Mouse (Mus musculus): Measurements from ENCODE around the gene Asf1b.

Asf1b gene

DNA sequence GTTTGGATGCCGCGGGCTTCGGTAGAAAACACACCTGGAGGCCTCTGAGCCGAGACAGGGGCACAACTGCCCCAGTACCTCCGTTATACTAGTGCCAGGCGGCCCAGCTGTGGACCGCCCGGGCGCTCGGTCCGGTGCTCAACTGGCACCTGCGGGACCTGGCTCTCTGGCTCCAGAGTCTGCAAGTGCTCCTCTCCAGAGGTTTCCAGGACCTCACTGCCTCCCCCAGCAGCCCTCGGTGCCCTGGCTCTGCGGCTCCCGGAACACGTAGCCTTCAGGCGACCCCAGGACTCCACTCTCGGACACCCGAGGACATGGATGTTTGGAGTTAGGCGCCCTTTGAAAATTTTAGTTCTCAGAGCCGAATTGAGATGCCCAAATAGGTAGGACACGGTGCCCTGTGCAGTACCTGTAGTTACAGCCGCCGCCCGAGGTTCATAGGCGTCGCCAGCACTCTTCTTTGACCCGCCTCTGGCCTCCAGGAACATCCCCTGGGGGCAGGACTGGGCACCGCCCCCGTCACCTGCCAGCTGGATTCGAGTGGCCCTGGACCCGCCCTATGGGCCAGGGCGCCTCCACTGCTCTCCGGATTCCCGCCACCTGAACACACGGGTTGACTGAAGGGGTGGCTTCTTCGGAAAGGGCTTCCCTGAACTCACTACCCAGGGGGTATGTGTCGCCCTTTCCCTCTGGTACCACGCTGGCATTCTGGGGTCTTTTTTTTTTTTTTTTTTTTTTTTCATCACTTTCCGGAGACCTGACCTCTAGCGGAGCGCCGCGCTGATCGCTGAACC is 56.6 kb downstream of the Asf1b start, which contains the start of gene 2210011C24Rik:
TSS of gene 2210011C24Rik (minus strand) at position 467 of the 794 bp plus-strand sequence.
- in situ Hi-C loops (cut with MboI; ENCODE audit: unreplicated experiment in 2 of 2), result no loop called here

GRCm38 (mm10) chr8:84012499-84013165 is 57.3 kb downstream of the Asf1b start:
- in situ Hi-C loops (cut with MboI; ENCODE audit: unreplicated experiment in 2 of 2), result no loop called here

GRCm38 (mm10) chr8:84015833-84016232 is 60.5 kb downstream of the Asf1b start:
- in situ Hi-C loops (cut with MboI; ENCODE audit: unreplicated experiment in 2 of 2), result no loop called here

DNA sequence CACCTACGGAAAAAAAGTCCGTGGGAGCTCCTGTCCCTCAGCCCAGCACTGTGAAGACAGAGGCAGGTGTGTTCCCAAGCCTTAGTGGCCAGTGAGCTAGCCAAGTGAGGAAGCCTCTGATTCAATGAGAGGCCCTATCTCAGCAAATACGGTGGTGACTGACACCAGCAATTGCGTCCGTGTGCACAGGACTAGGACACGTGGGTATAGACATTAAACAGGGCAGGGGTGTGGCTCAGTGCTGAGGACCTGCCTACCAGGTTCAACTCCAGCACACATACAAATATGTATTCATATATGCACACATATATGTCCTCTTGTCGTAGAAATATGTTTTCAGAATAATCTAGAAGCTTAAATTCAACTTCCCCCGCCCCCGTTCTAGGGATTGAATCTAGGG is 64.4 kb downstream of the Asf1b start:
- in situ Hi-C loops (cut with MboI; ENCODE audit: unreplicated experiment in 2 of 2), result no loop called here

Measured in v-Abl transformed pro-B cells (cell line).